Mouse (Mus musculus): ENCODE data around the gene Fam186b. TPM values are rescaled to one million over a fixed set of nuclear protein-coding genes. Genes with fewer than 3 reads are reported as not detected.
A peak's percentile ranks its signal among the peaks of the same experiment; 100 is the strongest.
"Not testable (repeated sequence)": the region's sequence is repeated elsewhere in the genome, so short reads cannot be mapped to it uniquely, and the experiment has no call there.

Gene Fam186b
- polyA plus RNA-seq, 1 experiment from 2014 or later, result 0.35 TPM

DNA sequence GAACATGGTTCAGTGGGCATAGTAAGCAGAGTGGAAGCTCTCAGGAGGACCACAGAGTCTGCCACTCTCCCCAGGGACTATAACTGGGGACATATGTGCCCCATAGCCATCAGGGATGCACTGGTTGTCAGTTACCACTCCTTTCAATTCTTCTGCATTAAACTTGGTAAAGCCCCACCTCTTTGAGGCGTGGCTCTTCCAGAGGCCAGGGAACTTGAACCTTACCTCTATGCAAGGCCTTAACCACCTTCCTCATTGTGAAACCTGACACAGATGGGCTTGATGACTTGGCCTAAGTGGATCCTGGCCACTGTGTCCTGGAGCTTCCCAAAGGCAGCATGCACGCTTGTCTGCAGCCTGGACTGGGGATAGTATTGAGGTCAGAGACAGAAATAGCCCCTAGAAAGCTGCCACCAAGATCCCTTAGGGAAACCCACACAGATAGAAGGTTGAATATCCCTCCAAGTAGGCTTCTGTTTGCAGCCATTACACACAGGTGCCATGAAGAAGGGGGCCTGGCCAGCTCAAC, 41.1 kb downstream of the Fam186b start:
- Histone ChIP-seq H3K27ac (no peak overlapping the region), H3K36me3 (no peaks in the 10 kb centered on the region), H3K27me3 (no peaks in the 10 kb centered on the region), H3K4me3 (no peak overlapping the region), H3K4me1 (peaks cover 20% of the 10 kb centered on the region), H3K9me3 (no peaks in the 10 kb centered on the region), H3K9ac (no peak overlapping the region), H3K4me2 (no peak overlapping the region)
- WGBS, result 83% methylated on average over 2 of the region's 2 CpGs
- no peak for ATAC-seq (ENCODE audit: borderline replicate concordance, extremely low read depth, low FRiP score, low TSS enrichment)

DNA sequence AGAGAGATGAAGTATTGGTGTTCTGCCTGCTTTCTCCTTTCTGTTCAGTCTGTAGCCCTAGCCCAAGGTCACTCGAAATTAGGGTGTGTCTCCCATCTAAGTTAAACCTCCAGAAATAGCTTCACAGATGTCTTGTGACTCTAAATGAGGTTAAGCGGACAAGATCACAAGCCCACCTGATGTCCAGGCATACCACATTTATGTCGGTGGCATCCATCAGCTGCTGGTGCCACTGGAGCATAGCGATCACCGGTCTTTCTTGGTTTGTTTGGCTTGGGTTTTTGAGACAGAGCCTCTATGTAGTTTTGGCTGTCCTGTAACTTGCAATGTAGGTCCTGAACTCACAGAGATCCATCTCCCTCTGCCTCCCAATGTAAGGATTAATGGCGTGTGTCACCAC, 41.9 kb downstream of the Fam186b start:
- ATAC-seq (ENCODE audit: borderline replicate concordance, extremely low read depth, low FRiP score, low TSS enrichment), result no peak
- H3K27ac ChIP-seq, result no peak overlapping the region
- WGBS, result 90% methylated on average over 6 of the region's 6 CpGs

GRCm38 (mm10) chr15:99253175-99253479, 42.6 kb downstream of the Fam186b start:
- Histone ChIP-seq H3K4me3 (peak overlapping the region; percentile 85; the same call in 1 of the 2 replicates), H3K27ac (peak overlapping the region; percentile 99), H3K4me1 (peaks cover 15% of the 10 kb centered on the region), H3K4me2 (peak overlapping the region; percentile 80)
- not testable (repeated sequence) for H3K27me3 ChIP-seq; ATAC-seq (ENCODE audit: borderline replicate concordance, extremely low read depth, low FRiP score, low TSS enrichment); H3K9ac ChIP-seq; H3K9me3 ChIP-seq; H3K36me3 ChIP-seq
- WGBS, result 41% methylated on average over 2 of the region's 2 CpGs

More for the DNA sequence above, 41.9 kb downstream of the Fam186b start:
- H3K9me3 ChIP-seq, result no peaks in the 10 kb centered on the region
- H3K27me3 ChIP-seq, result no peaks in the 10 kb centered on the region
- H3K4me2 ChIP-seq, result no peak overlapping the region
- no peak overlapping the region for H3K9ac ChIP-seq
- H3K36me3 ChIP-seq, result no peaks in the 10 kb centered on the region
- no peak overlapping the region for H3K4me3 ChIP-seq
- H3K4me1 ChIP-seq, result peaks cover 15% of the 10 kb centered on the region

- Histone ChIP-seq H3K4me3 (peak overlapping the region; percentile 85), H3K27me3 (no peaks in the 10 kb centered on the region), H3K9ac (peak overlapping the region; percentile 53), H3K4me1 (peaks cover 15% of the 10 kb centered on the region), H3K9me3 (no peaks in the 10 kb centered on the region), H3K4me2 (peak overlapping the region; percentile 80), H3K36me3 (peaks cover 9% of the 10 kb centered on the region), H3K27ac (peak overlapping the region; percentile 99)
- ATAC-seq (ENCODE audit: borderline replicate concordance, extremely low read depth, low FRiP score, low TSS enrichment), result peak; percentile 71
- whole genome bisulfite sequencing, result 2% methylated on average over 22 of the region's 22 CpGs
These were observed 43.1 kb downstream of the Fam186b start for GRCm38 (mm10) chr15:99252381-99253174.

GRCm38 (mm10) chr15:99251626-99252380, 43.9 kb downstream of the Fam186b start, which contains the start of gene Mcrs1:
Mcrs1 (minus strand) TSS chr15:99251961.
- Histone ChIP-seq H3K4me3 (peak within 1 kb of the TSS; percentile 85), H3K9me3 (no peaks in the 10 kb centered on the region), H3K27ac (peak within 1 kb of the TSS; percentile 99), H3K9ac (peak within 1 kb of the TSS; percentile 65), H3K4me2 (peak within 1 kb of the TSS; percentile 80), H3K27me3 (no peaks in the 10 kb centered on the region), H3K36me3 (peaks cover 16% of the 10 kb centered on the region), H3K4me1 (peaks cover 15% of the 10 kb centered on the region)
- ATAC-seq (ENCODE audit: borderline replicate concordance, extremely low read depth, low FRiP score, low TSS enrichment), result peak; percentile 94
- under 1% methylated on average over 52 of the region's 52 CpGs for WGBS

- H3K36me3 ChIP-seq, result peaks cover 23% of the 10 kb centered on the region
- ATAC-seq (ENCODE audit: borderline replicate concordance, extremely low read depth, low FRiP score, low TSS enrichment); H3K9me3 ChIP-seq; H3K27me3 ChIP-seq; H3K27ac ChIP-seq: not testable (repeated sequence)
- peak overlapping the region; percentile 80 for H3K4me2 ChIP-seq
- H3K9ac ChIP-seq, result peak overlapping the region; percentile 54
- H3K4me3 ChIP-seq, result peak overlapping the region; percentile 85
- peaks cover 15% of the 10 kb centered on the region for H3K4me1 ChIP-seq
- WGBS, result under 1% methylated on average over 14 of the region's 15 CpGs
These were observed 44.6 kb downstream of the Fam186b start for GRCm38 (mm10) chr15:99251111-99251510.

- ATAC-seq (ENCODE audit: borderline replicate concordance, extremely low read depth, low FRiP score, low TSS enrichment), result no peak
- Histone ChIP-seq H3K27ac (no peak overlapping the region), H3K9ac (no peak overlapping the region), H3K4me2 (no peak overlapping the region), H3K4me1 (peaks cover 15% of the 10 kb centered on the region), H3K9me3 (no peaks in the 10 kb centered on the region), H3K36me3 (peaks cover 34% of the 10 kb centered on the region), H3K4me3 (no peak overlapping the region), H3K27me3 (no peaks in the 10 kb centered on the region)
- WGBS, result 93% methylated on average over 11 of the region's 11 CpGs
These were observed 45.8 kb downstream of the Fam186b start for GRCm38 (mm10) chr15:99249938-99250337.

DNA sequence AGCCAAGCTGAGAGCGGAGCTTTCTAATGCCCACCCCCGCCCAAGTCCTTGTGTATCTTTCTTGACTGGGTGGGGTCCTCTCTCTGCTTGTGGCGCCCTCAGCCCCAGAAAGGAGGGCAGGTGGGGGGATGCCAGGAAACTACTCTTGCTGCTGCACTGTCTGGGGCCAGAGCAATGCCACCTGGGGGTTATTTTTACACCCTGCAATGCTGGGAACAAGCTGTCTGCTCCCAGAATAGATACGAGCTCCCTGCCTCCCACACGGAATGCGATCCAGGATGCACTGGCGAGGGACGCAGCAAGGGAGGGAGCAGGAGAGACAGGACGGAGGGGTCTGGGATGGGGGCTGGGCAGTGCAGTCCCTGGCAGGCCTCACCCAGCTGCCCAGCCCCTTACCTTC, 46.7 kb downstream of the Fam186b start:
- Histone ChIP-seq H3K9me3 (no peaks in the 10 kb centered on the region), H3K9ac (no peak overlapping the region), H3K4me1 (peaks cover 15% of the 10 kb centered on the region), H3K27me3 (no peaks in the 10 kb centered on the region), H3K4me2 (no peak overlapping the region), H3K36me3 (peaks cover 43% of the 10 kb centered on the region), H3K27ac (no peak overlapping the region), H3K4me3 (no peak overlapping the region)
- 80% methylated on average over 9 of the region's 9 CpGs for WGBS
- no peak for ATAC-seq (ENCODE audit: borderline replicate concordance, extremely low read depth, low FRiP score, low TSS enrichment)

GRCm38 (mm10) chr15:99246736-99247135, 49.0 kb downstream of the Fam186b start:
- peaks cover 60% of the 10 kb centered on the region for H3K36me3 ChIP-seq
- H3K4me2 ChIP-seq; H3K27ac ChIP-seq; H3K4me3 ChIP-seq; ATAC-seq (ENCODE audit: borderline replicate concordance, extremely low read depth, low FRiP score, low TSS enrichment); H3K9me3 ChIP-seq; H3K4me1 ChIP-seq; H3K9ac ChIP-seq; H3K27me3 ChIP-seq: not testable (repeated sequence)
- 81% methylated on average over 6 of the region's 6 CpGs for WGBS

DNA sequence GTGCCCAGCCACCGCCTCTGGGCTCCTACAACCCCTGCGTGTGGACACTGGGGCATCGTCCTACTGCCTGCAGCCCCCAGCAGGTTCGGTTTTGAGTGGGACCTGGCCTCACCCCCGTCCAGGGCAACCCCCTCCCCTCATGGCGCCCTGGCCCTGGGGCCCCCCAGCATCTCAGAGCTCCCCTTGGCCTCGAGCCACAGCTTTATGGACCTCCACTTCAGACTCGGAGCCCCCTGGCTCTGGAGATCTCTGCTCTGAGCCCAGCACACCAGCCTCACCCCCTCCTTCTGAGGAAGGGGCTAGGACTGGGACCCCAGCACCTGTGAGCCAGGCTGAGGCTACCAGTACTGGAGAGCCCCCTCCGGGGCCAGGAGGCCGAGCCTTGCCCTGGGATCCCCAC, 53.6 kb downstream of the Fam186b start:
- no peak overlapping the region for H3K4me3 ChIP-seq
- H3K9me3 ChIP-seq, result no peaks in the 10 kb centered on the region
- no peak overlapping the region for H3K4me2 ChIP-seq
- no peak overlapping the region for H3K27ac ChIP-seq
- no peaks in the 10 kb centered on the region for H3K27me3 ChIP-seq
- no peak overlapping the region for H3K9ac ChIP-seq
- no peak for ATAC-seq (ENCODE audit: borderline replicate concordance, extremely low read depth, low FRiP score, low TSS enrichment)
- WGBS, result 93% methylated on average over 10 of the region's 10 CpGs
- no peaks in the 10 kb centered on the region for H3K4me1 ChIP-seq
- peaks cover 45% of the 10 kb centered on the region for H3K36me3 ChIP-seq

DNA sequence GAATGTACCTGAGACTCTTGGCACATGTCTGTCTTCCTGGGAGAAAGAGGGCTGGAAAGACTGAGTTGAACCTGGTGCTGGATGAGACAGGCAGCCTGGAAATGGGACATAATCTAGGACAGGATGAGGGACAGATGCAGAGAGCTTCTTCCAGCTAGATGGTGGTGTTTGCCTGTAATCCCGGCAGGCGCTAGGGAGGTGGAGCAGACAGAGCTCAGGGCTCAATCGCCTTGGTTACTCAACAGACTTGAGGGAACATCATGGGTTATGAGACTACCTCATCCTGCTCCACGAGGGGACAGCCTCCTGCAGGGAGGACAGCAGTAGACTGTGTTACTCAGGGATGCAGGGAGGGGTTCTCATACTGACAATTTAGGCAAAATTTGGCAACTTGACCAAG, 54.4 kb downstream of the Fam186b start:
- peaks cover 39% of the 10 kb centered on the region for H3K36me3 ChIP-seq
- H3K9me3 ChIP-seq, result no peaks in the 10 kb centered on the region
- no peak overlapping the region for H3K9ac ChIP-seq
- H3K4me3 ChIP-seq, result no peak overlapping the region
- 75% methylated on average over 4 of the region's 4 CpGs for WGBS
- no peak overlapping the region for H3K27ac ChIP-seq
- ATAC-seq (ENCODE audit: borderline replicate concordance, extremely low read depth, low FRiP score, low TSS enrichment), result no peak
- H3K4me1 ChIP-seq, result no peaks in the 10 kb centered on the region
- no peaks in the 10 kb centered on the region for H3K27me3 ChIP-seq
- H3K4me2 ChIP-seq, result no peak overlapping the region

DNA sequence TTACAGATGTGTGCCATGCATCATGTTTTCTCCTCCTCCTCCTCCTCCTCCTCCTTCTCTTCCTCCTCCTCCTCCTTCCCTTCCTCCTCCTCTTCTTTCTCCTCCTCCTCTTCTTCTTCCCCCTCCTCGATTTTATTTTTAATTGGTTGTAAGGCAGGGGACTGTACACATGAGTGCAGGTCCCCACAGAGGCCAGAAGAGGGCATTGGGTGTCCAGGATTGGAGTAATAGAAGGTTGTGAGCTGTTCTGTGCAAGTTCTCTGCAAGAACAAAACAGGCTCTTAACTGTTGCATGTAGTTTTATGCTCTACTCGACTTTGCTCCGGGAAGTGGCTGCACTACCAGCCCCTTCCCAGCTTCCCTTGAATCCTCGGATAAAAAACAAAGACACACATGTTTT, 55.6 kb downstream of the Fam186b start:
- Histone ChIP-seq H3K36me3 (peaks cover 27% of the 10 kb centered on the region), H3K4me1 (no peaks in the 10 kb centered on the region), H3K9ac (no peak overlapping the region), H3K4me2 (no peak overlapping the region), H3K27ac (no peak overlapping the region), H3K4me3 (no peak overlapping the region), H3K27me3 (no peaks in the 10 kb centered on the region), H3K9me3 (no peaks in the 10 kb centered on the region)
- 77% methylated on average over 4 of the region's 4 CpGs for WGBS
- no peak for ATAC-seq (ENCODE audit: borderline replicate concordance, extremely low read depth, low FRiP score, low TSS enrichment)

All from lung, embryonic 15.5 days (tissue).